Mouse (Mus musculus) retina, postnatal 1 day (tissue): ENCODE results near the gene Emsy.
A peak's percentile ranks its signal among the peaks of the same experiment; 100 is the strongest.

Experiments used
- DNase-seq: peaks from one replicate; pipeline ENCODE4 v3.0.0-alpha.2; 2012

Emsy gene

GRCm38 (mm10) chr7:98665726-98666125 is 9.1 kb upstream of the Emsy start:
- DNase-seq: no peak

- DNase-seq: peak; percentile 47
These were observed 8.6 kb upstream of the Emsy start for GRCm38 (mm10) chr7:98665166-98665565.

DNA sequence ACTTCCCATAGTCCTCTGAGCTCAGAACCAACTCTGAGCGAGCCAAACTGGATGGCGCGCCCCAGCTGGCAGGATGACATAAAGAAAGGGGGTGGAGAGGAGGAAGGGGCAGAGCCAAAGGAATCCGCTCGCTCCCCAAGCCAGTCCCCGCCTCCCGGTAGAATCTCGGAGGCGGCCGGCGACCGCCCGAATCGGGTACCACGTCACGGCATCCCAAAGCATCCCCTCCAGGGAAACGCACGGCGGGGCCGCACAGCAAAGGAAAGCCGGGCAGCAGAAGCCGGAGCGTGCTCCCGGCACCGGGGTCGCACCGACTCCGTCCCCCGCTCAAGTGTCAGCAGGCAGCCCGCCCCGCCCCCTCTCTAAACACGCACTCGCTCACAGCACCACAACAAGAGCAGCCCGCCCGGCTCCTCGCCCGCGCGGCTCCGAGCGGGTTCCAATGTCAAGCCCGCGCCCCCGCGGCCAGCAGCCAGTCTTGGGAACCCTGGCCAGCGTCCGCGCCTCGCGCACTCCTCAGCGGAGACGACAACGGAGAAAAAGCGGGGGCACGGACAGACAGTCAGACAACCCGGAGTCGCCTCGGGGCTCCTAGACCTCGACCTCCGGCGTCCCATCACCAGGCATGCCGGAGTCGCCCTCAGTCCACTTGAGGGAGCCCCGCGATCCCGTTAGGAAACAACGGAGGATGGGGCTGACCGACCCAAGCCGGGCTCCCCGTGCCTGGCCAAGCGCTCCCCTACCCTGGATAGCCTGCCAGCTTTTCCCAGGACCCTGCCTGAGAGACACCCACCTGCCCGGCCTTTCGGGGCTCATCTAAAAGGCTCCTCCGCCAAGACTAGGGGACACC is 677 bp downstream of the Emsy start:
- DNase-seq: peak; percentile 89

DNA sequence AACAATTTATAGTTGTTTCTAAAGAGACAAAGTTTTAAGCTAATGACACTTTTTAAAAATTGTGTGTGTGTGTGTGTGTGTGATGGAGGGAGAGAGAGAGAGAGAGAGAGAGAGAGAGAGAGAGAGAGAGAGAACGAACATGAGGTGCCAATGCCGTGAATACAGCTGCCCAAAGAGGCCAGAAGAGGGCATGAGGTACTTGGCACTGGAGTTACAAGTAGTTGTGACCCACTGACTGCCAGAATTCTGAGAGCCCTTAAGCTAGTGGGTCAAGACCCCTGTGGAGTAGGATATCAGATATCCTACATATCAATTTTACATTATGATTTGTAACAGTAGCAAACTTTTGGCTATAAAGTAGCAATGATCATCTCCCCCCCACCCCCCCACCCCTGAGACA is 4.9 kb downstream of the Emsy start:
- no peak for DNase-seq

GRCm38 (mm10) chr7:98644238-98644637 is 12.3 kb downstream of the Emsy start:
- no peak for DNase-seq

DNA sequence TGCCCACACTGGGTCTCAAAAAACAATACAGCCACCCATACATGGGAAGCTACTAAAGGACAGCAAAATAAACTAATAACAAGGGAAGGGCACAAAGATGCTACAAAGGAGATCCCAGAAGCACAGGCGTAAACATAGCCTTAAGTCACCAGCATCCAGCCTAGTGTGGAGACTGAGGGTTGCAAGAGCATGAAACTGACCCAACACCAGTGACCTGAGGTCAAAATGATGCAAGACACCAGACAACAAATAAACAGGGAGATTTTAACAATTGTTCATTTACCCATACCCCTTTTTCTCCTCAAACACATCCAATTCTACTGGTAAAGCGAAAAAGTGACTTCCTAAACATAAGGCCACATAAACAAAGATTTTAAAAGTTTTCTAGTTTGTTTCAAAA is 20.0 kb downstream of the Emsy start:
- no peak for DNase-seq

DNA sequence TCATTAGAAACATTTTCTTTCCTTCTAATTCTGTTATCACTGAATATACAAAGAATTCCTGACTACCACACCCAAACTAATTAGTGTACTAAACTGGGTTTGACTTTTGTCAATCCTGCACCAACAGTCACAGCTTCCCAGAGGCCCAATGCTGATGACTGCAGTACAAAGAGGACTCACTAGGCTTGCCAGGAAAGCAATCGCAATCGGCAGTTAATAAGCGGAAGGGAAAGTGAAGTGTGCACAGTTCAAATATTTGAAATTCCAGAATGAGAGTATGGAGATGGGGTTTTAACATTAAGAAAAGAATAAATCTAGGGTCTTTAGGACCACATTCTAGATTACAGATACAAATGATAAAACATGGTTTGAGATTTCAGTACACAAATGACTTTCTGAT is 23.6 kb downstream of the Emsy start:
- no peak for DNase-seq

DNA sequence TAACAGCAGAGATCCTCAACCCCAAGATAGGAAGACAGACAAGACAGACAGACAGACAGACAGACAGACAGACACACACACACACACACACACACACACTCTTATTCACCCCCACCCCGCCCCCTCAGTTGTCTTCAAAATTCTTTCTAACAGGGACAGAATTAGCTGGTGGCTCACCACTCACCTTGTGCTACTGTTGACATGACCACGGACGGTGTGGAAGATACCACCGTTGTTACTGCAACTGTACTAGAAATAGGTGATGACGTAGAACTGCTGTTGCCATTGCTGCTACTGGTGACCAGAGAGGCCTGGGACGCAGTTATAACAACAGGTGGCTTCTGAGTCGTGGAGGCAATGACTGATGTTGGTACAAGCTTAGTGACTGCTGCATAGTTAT is 26.6 kb downstream of the Emsy start:
- DNase-seq: no peak

DNA sequence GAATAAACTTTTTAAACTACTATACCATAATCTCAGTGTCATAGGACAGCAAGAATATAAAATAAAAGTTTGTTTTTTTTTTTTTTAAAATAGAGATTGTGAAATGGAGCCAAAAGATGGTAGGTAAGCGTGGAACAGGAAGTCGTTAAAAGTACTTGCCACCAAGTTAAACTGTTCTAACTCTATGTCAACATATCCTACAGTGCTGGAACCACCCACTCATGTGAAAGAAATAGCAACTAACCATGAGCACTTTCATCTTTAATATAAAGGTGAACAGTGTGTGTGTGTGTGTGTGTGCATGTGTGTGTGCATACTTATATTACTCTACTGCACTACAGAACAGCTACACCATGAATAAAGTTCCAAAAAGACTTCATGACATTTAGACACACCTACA is 38.8 kb downstream of the Emsy start:
- no peak for DNase-seq

DNA sequence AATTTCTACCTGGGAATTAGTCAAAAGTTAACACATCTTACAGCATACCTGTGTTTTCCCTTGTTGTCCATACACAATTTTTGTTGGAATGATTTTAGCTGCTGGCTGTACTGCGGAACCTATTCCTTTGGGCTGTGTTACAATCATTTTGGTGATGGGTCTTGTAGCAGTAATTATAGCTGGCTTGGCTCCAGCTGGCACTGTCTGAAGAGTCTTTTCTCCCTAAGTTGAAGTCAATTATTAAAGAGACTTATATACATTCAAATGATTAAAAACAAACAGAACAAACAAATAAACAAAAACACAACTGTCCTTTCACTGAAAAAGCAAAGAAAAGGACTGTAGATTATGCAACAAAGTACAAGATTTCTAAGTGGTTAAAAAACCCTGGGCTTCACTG is 43.6 kb downstream of the Emsy start:
- no peak for DNase-seq

- DNase-seq: no peak
These were observed 48.1 kb downstream of the Emsy start for GRCm38 (mm10) chr7:98608520-98608919.

- DNase-seq: peak; percentile 30
These were observed 49.4 kb downstream of the Emsy start for GRCm38 (mm10) chr7:98607158-98607557.

GRCm38 (mm10) chr7:98601715-98602114 is 54.9 kb downstream of the Emsy start:
- DNase-seq: no peak

- DNase-seq: no peak
These were observed 59.2 kb downstream of the Emsy start for GRCm38 (mm10) chr7:98597402-98597801.

- no peak for DNase-seq
These were observed 61.9 kb downstream of the Emsy start for GRCm38 (mm10) chr7:98594731-98595130.

DNA sequence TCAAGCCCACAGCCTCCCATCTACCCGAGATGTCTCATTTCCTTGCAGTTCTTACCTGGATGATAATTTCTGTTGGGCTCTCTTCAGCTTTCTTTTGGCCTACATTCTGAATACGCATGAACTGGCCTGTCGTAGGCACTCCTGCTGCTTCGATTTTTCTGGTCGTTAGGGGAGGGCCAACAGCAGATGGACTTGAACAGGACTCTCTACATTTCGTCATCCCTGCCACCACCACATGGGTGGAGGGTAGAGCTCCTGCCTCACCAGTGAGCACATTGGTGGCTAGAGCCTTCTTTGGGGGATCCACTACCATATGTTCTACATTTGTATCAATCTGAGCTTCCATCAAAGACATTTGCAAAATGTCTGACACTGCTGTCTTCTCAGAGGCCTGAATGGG is 63.3 kb downstream of the Emsy start:
- DNase-seq: no peak

GRCm38 (mm10) chr7:98589028-98589427 is 67.6 kb downstream of the Emsy start:
- DNase-seq: no peak

- DNase-seq: no peak
These were observed 70.3 kb downstream of the Emsy start for GRCm38 (mm10) chr7:98586313-98586712.

DNA sequence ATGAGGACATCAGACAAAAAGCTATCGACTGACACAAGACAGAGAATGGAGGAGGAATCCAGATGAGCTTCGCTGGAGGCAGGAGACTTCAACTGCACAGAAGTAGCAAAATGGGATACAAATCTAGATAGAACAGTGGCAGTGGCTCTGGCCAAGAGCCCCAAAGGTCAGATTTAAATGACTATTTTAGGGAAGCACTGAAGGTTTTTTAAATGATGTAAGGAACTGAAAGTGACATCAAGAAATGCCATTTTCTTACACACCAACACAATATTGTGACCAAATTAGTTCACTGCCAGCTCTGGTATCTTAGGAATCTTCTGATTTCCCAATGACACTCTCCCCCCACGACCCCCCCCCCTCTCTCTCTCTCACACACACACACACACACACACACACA is 72.0 kb downstream of the Emsy start:
- DNase-seq: no peak

DNA sequence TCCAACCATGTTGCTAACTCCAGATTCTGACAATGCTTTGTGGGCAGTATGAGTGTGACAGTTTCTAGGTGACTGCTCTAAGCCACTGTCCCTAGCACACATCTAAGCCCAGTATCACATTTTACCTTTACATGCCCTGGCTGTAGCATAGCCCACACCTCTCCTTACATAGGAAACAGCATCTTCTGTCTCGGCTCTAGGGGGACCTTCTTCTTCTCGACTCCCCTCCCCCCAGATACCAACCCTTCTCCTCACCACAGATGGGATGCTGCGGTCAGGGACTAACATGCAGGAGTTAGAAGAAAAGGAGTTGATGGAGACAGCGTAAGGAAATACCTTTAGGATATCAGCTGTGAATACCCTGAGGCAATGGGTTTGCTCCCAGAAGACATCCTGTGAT is 75.3 kb downstream of the Emsy start:
- no peak for DNase-seq

DNA sequence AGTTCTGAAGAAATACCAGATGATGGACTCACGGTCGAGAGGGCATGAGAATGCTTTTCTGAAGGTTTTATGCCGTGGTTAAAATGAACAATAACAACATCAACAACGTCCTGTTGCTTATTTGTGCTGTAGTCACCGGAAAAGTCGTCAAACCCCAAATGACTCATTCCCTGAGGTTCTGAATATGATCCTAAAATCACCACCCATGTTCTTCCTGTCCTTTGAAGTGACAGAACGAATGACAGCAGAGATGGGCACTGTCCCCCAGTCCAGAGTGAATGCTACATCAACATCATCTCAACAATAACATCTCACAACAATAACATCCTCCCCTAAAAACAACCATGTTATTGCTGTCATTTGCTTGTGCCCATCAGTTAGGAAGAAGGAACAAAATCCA is 76.1 kb downstream of the Emsy start:
- DNase-seq: no peak

DNA sequence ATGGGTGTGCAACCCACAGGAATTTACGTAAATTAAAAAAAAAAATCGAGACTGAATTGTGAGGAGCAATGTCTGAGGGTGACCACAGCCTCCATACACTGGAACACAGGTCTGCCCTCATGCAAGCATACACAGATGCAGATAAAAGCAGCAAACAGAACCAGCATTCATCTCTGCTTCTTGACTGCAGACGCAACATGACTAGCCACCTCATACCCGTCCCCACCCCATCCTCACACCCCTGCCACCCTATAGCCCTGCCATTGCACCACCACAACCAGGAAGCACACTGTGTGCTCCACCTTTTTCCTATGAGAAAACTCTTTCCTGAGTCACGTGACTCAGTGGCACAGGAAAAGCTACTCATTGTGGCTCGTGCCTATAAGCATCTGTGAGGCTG is 76.9 kb downstream of the Emsy start:
- no peak for DNase-seq

DNA sequence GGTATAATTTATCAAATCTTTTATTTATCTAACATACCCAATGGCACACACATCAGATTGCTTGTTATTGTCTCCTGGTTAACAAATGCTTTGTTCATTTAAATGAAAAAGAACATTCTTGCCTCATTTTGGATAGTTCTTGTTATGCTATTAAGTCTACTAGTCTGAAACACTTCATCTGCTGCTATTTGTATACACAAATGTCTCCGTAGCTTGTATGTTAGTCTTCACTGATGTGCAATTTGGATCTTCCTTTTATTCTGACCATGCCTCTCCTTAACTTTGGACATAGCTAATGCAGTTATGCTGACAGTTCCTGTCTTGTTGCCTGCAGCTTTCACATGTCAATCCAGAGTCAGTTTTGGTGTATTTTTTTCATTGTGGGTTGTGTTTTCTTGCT is 79.1 kb downstream of the Emsy start:
- no peak for DNase-seq

GRCm38 (mm10) chr7:98575651-98576239 is 80.8 kb downstream of the Emsy start:
- no peak for DNase-seq

GRCm38 (mm10) chr7:98574771-98575191 is 81.8 kb downstream of the Emsy start:
- DNase-seq: no peak
